Mouse (Mus musculus) neutrophil, adult 83 days (primary cell): ENCODE measurements around the gene Ctdsp1. TPM values are rescaled to one million over a fixed set of nuclear protein-coding genes. Genes with fewer than 3 reads are reported as not detected.

ENCODE experiments used
- total RNA-seq, 2 experiments: library from RNA; stranded (reverse); gene quantifications; one replicate each; pipeline ENCODE4 v1.2.4; 2023

Ctdsp1 gene
- 100 to 1,000 TPM; 149 to 153 TPM for total RNA-seq

DNA sequence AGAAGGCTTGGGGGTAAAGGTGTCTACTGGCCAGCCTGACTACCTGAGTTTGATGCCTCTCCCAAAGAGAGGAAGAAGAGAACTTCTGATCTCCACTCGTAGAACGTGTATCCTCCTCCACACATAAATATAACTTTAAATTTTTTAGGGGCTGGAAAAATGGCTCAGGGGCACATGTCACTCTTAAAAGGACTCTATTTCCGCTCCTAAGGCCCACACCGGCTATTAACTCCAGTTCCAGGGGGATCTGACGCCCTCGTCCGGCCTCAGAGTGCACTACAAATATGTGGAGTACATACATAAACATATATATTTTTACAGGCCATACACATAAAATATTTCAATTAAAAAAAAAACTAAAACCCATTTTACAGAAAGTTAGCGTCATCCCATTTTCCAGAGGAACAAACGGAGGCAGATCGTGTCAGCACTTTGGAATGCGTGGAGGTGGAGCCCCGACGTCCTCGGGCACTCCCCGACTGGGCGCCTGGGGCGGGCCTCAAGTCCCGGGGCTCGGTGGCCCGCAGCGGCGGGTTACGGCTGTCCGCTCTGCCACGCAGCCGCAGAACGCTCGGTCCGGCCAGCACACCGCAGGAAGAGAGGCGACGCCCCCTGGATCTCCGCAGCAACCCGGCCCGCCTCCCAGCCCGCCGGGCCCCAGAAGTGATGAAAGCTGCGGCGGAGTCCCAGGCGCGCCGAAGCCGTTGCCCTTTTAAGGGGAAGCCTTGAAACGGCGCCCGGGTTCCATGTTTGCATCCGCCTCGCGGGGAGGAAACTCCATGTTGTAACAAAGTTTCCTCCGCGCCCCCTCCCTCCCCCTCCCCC lies at the start of gene Ctdsp1:
Gene Ctdsp1, plus strand, starts transcription at position 586 of the 825 bp plus-strand sequence.

DNA sequence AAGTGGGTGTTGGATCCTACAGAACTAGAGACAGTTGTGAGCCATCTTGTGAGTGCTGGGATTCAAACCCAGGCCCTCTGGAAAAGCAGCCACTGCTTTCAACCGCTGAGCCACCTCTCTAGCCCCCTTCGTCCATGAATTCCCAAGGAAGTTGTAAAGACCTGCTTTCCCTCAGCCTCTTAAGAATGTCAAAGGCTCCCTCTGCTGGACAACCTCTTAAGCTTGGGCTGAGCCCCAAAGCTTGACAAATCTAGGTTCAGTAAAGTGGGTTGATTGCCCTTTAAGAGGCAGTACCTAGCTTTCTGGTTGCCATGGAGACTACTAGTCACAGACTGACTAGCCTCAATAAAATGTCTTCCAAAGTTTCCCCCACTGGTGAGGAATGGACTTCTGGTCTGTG lies 29.5 kb upstream of the Ctdsp1 start, which contains the start of gene Catip:
Gene Catip, plus strand, starts transcription at position 297 of the 400 bp plus-strand sequence.

DNA sequence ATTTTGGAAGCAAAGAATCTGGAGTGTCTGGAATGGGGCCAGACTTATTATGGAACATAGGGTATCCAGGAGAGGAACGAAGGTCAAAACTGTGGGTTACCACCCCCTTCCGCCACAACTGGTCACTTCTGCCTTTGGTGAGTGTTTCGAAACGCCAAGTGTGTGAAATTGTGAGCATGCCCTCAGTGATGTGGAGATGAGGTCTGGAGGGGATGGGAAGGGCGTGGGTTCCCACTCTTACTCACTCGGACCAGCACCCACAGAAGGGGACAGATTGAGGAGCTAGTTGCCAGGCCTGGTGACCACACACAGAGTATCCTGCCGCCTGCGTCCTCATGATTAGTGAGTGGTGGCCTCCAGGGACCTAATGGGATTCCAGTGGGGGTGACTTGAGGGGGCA lies 16.3 kb upstream of the Ctdsp1 start, which contains the start of gene Slc11a1:
Gene Slc11a1, plus strand, starts transcription at position 216 of the 400 bp plus-strand sequence.

DNA sequence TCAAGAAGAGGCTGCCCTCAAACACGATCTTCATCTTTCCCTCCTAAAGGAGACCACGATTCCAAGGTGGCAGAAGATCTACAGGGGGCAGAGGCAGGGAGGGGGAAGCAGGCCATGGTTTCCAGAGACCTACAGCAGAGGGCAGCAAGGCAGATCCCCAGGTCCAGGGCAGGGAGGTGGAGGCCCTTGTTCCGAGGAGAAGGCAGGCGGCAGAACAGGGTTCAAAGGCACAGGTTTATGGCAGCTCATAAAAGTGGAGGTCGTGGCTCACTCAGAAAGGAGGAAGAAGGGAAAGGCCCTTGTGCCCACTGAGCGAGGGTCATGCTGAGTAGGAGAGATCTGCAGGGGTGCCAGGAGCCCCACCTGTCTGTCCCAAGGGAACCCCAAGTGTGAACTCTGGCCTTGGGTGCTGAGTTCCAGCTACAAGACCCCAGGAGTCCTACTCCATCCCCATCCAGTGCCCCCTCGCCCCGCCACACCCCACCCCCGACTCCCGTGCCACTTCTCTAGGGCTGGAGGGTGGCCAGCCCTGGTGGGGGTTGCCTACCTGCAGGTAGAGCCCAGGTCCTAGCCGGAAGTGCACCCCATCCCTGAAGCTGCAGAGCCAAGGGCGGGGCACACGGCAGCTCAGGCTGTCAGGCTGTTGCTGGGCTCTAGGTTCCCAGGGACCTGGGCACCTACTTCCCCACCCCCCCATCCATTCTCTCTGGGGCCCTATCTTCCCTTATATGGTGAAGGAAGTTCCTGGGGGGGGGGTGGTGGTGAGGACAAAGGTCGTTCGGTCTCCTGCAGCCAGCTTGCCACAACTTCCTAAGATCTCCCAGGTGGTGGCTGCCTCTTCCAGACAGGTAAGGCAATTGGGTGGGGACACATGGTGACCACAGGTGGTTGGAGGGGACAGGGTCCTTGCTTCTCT lies 17.5 kb downstream of the Ctdsp1 start, which contains the start of gene Vil1:
Gene Vil1, plus strand, starts transcription at position 788 of the 916 bp plus-strand sequence.

Other genes with a start within 250 kb of the Ctdsp1 start
- gene Cxcr2, start 237.5 kb upstream of the Ctdsp1 start, total RNA-seq: 100 to 1,000 TPM; 328 to 426 TPM
- gene Cxcr1, start 196.9 kb upstream of the Ctdsp1 start, total RNA-seq: under 1 TPM in 1 of 2 experiments, not detected in 1; 0.38 TPM
- 100 to 1,000 TPM; 649 to 657 TPM for gene Arpc2, start 155.4 kb upstream of the Ctdsp1 start, total RNA-seq
- gene Gpbar1, start 113.0 kb upstream of the Ctdsp1 start, total RNA-seq: under 1 TPM in 1 of 2 experiments, not detected in 1; 0.51 TPM
- gene Aamp, start 106.8 kb upstream of the Ctdsp1 start, total RNA-seq: 10 to 100 TPM; 60.2 to 63.7 TPM
- gene Pnkd, start 106.6 kb upstream of the Ctdsp1 start, total RNA-seq: 10 to 100 TPM; 12.1 to 15.6 TPM
- 10 to 100 TPM; 12.5 to 13.5 TPM for gene Tmbim1, start 85.9 kb upstream of the Ctdsp1 start, total RNA-seq
- not detected for gene Catip, start 29.4 kb upstream of the Ctdsp1 start, total RNA-seq
- gene Slc11a1, start 16.3 kb upstream of the Ctdsp1 start, total RNA-seq: 100 to 1,000 TPM; 174 to 175 TPM
- gene Vil1, start 17.9 kb downstream of the Ctdsp1 start, total RNA-seq: under 1 TPM in 1 of 2 experiments, not detected in 1; 0.13 TPM
- 10 to 100 TPM; 26.2 to 26.8 TPM for gene Cnot9, start 114.5 kb downstream of the Ctdsp1 start, total RNA-seq
- under 1 TPM in 1 of 2 experiments, not detected in 1; 0.20 TPM for gene Plcd4, start 151.4 kb downstream of the Ctdsp1 start, total RNA-seq
- gene Usp37, start 152.8 kb downstream of the Ctdsp1 start, total RNA-seq: 10 to 100 TPM; 17.2 to 19.1 TPM
- gene Zfp142, start 196.7 kb downstream of the Ctdsp1 start, total RNA-seq: 10 to 100 TPM; 18.2 to 24.7 TPM
- gene Bcs1l, start 196.8 kb downstream of the Ctdsp1 start, total RNA-seq: 1 to 10 TPM; 7.9 to 8.3 TPM
- gene Rnf25, start 209.9 kb downstream of the Ctdsp1 start, total RNA-seq: 10 to 100 TPM; 43.7 to 50.1 TPM
- gene Stk36, start 209.9 kb downstream of the Ctdsp1 start, total RNA-seq: 1 to 10 TPM in 1 of 2 experiments, under 1 TPM in 1; 0.64 to 2.1 TPM